Mouse (Mus musculus) c-Kit-negative CD71-positive TER-119-positive erythroid progenitor cells, embryonic 14.5 days (primary cell): ENCODE data around the gene Dhcr7.

ENCODE experiments used
- DNase-seq: peaks from one replicate; pipeline ENCODE4 v3.0.0-alpha.2; 2013; ENCODE audit warnings: low read depth, low spot score

The Dhcr7 gene

DNA sequence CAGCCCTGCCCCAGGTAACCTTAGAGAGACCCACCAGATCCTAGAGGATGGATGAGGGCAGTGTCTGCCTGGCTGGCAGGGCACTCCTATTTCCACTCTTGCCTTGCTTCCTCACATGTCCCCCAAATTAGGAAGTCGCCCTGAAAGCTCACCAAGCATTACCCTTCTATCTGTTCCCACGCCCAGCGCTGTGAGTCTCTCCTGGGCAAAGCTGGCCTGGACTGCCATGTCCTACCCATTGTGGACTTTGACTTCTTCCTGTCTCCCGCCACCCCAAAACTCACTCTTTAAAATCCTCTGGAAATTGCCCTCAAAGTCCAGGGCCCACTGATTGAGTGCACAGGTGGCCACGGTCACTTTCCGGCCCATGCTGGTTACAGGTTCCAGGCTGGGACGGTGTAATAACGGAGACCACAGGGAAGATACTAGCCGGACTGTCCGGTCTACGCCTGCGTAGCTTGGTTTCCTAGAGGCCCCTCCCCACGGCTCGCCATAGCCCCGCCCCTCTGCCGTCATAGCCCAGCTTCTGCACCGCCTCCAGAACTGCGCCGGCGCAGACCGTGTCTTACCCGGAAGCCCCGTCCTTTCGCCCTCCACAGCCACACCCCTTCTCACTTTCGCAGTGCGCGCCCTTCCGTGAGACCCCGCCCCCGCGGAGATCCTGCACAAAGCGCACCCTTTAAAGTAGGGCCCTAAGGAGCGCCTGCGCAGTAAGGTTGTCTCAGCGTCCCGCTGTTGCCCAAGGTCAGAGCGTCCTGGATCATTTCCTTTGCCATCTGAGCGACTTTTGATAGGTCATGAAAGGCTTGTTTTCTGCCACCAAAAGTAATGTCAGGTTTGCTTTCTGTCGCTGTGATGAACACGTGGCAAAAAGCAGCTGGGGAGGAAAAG lies at the start of gene Dhcr7, which contains the start of gene Nadsyn1:
Gene Dhcr7, plus strand, starts transcription at position 771 of the 891 bp plus-strand sequence.
Gene Nadsyn1, minus strand, starts transcription at position 475 of the 891 bp plus-strand sequence.
- DNase-seq: peak; percentile 93

DNA sequence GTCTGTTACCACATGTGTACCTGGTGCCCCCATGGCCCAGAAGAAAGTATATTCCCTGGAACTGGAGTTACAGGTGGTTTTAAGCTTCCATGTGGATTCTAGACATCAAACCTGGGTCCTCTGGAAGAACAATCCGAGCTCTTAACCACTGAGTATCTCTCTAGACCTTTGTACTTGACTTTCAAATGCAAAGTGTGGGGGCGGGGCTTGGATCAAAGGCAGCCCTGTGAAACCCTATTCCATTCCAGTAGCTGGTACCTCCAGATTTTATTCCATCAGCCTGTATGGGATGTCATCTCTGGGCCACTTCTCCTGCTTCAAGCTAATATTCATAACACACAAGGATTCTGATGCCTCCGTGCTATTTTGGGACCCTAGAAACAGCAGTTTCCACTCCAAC lies 46.8 kb upstream of the Dhcr7 start:
- DNase-seq: no peak

DNA sequence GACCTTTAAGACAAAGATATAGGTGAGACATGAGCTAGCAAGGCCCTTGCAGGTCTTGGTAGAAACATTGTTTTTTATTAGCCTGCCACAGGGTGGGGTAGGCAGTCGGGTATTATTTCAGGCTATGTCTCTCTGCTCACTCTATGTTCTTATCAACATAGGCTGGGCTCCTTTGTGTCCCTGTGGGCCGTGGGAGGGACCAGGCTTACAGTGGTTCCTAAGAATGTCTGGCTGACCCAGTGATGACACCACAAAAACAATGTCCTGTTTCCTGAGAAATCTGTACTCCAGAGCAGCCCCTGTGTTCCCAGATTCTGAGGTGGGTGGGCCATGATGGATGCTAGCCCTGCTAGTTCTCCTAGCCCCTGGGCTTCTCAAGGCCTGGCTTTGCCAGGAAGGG lies 45.6 kb upstream of the Dhcr7 start:
- no peak for DNase-seq

- no peak for DNase-seq
Measured at GRCm38 (mm10) chr7:143783378-143783995, 39.5 kb upstream of the Dhcr7 start.

DNA sequence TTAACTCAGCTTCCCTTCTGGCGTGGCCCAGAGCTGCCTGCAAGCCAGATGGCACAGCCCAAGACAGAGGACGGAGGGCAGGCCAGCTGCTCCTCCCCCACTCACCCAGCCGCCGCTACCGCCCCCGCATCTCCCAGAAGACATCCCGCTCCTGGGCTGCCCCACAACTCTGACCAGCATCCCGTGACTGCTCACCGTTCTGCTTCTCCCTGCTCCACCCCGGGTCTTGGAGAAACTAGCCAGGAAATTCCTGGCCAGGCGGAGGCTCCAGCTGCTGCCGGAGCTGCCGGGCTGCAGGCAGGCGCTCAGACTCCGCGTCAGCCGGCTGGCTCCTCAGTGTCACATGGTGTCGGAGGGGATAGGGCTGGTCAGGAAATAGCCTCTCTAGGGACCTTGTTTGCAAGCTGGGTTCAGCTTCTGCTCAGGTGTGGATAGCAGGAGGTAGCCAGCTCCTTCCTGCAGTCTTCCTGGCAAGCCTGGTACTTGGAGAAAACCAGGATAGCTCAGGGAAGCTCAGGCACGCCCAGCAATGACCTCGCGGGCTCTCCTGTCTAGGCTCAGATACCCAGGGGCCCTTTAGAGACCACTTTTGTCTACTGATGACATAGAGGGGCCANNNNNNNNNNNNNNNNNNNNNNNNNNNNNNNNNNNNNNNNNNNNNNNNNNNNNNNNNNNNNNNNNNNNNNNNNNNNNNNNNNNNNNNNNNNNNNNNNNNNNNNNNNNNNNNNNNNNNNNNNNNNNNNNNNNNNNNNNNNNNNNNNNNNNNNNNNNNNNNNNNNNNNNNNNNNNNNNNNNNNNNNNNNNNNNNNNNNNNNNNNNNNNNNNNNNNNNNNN lies 38.7 kb upstream of the Dhcr7 start, which contains the start of gene Mrgpre:
Gene Mrgpre, minus strand, starts transcription at position 505 of the 834 bp plus-strand sequence.
- DNase-seq: no peak

GRCm38 (mm10) chr7:143792336-143792985 lies 30.5 kb upstream of the Dhcr7 start:
- no peak for DNase-seq

DNA sequence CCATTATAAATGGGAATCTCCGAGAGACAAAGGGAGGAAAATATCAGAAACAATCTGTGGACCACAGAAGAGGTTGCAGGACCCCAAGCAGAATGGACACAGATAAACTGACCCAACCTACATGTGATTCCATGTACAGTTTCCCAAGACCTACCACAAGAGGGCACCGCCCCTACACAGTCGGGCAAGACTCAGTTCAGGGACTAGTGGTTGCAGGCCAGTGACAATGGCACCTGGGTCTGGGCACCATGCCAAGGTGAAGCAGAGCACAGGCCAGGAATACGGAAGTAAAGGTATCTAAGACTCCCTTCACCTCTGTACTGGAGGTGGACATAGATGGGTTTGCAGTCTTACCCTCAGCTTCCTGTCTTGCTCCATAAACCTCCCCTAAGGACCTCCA lies 29.8 kb upstream of the Dhcr7 start:
- no peak for DNase-seq

DNA sequence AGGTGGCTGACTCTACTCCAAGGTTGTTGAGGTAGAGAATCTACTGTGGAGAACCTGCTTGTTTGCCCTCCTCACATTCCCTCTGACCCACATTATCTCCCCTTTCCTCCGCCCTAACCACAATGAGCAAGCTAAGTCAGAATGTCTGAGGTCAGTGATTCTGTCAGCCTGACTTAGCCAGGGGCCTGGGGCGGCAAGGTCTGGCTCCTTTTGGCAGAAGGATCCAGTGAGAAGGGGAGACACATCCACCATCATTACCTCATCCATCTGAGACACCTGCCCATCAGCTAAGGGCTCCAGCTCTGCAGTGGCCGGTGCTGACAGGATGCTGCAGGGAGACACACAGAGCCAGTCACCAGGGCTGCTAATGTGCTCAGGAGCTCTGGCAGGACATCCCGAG lies 24.2 kb upstream of the Dhcr7 start:
- DNase-seq: no peak

GRCm38 (mm10) chr7:143800770-143801169 lies 22.2 kb upstream of the Dhcr7 start:
- DNase-seq: no peak

DNA sequence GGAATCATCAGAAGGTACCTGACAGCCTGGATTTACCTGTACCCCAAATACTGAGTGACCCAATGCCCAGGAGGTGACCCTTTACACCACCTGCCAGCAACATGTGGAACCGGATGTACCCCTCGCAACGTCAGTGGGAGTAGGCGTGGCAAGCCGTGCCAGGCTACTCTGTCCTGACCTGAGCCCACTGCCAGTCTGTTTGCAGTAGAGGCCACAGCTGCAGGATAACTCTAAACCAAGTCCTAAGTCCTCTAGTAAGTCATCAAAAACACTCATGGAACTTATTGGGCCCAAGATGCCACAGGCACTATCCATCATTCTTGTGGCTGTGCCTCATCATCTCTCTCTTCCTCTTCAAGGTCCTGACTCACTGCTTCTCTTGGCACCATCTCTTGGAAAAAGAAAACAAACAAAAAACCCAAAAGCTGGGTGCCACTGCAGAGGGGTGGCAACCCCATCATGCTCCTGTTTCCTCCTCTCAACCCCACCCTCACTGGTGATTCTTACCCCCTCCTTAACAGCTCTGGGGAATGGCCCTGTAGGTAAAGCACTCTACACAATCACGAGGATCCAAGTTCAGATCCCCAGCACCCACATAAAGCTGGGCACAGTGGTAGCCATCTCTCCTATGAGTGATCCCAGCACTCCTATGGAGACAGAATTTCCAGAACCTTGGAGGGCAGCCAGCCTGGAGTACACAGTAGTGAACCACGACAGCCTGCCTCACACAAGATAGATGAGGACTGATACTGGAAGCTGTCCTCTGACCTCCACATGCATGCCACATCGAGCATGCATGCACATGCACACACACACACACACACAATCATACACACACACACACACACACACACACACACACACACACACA lies 21.5 kb upstream of the Dhcr7 start:
- no peak for DNase-seq

DNA sequence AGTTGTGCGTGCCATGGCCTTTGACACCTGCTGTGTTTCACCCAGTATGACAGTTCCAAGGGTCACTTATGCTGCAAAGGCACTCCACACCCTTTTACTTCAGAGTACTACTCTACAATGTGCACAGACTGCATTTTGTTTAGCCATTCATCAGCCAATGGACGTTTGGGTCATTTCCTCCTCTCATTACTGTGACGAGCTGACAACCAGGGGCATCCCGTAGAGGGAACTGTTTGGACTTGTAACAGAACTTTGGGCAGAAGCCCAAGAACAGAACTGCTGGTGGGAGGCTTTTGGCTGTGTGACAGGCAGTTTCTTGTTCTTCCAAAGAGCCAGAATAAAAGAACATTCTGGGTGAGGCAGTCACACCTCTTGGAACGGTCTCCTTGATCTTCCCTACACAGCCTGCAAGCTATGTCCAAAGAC lies 17.7 kb upstream of the Dhcr7 start:
- DNase-seq: no peak

- no peak for DNase-seq
Measured at GRCm38 (mm10) chr7:143808909-143809308, 14.0 kb upstream of the Dhcr7 start.

DNA sequence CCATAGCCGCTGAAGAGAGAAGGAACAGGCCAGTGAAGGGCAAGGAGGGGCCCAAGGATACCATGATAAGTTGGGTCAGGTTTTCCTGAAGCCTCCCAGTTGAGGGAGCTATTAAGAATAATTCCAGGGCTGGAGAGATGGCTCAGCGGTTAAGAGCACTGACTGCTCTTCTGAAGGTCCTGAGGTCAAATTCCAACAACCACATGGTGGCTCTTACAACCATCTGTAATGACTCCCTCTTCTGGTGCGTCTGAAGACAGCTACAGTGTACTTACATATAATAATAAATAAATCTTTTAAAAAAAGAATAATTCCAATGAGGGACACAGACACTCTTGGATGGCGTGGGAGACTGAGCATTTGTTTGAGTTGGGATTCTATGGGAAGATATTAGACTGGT lies 3.7 kb upstream of the Dhcr7 start:
- DNase-seq: no peak

- DNase-seq: no peak
Measured at GRCm38 (mm10) chr7:143821241-143821640, 1.7 kb upstream of the Dhcr7 start.

- no peak for DNase-seq
Measured at GRCm38 (mm10) chr7:143823266-143823605, 291 bp downstream of the Dhcr7 start.

GRCm38 (mm10) chr7:143826985-143827384 lies 4.0 kb downstream of the Dhcr7 start:
- DNase-seq: no peak

DNA sequence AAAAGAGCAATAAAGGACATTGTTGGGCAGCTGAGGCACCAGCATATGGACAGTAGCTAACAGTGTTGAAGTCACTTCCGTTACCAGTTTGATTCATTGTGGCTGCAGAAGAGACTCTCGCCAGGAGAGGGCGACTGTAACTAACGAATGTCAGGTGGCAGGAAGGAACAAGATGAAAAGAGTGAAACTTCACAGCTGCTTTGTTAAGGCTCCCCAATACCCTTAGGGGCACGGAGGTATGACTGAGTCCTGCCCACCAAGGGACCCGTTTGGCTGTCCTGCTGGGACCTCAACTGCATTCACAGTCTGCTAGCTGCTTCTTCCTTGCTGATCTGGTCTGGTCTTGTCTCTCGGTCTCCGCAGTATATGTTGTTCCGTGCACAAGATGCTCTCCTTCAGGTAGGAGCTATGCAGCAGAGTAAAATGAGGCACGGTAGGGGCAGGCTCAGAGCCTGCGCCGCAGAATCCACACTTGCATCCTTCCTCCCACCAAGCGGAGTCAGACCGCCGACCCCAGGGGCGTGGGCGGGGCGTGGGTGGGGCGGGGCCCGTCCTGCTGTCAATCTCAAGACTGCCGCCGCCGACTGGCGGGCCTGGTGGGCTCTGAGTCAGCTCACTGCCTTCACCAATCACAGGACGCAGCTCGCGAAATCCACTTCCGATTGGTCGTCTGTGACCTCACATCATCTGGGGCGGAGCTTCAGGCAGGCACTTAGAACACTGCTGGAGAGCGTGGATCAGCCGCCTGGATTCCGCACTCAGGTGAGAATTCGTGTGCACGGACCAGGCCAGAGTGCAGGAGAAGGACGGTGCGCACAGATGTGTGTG lies 6.8 kb downstream of the Dhcr7 start:
- peak; percentile 90 for DNase-seq

DNA sequence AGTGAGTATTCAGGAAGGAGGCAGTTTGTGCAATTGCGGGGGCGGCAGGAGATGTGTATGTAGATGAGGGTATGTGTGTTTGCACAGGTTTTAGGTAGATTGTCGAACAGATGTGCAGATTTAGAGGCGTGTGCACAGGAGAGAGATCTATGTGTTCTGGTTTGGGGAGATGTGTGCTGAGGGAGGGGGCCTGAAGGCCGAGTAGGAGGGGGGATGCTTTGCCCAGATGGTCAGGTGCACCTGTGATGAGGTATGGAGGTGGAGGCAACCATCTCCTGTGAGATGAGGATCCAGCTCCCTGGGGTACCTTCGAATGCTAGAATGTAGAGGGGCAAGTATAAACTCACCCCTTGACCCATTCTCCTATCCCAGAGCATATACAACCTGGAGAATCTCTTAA lies 7.5 kb downstream of the Dhcr7 start:
- no peak for DNase-seq

DNA sequence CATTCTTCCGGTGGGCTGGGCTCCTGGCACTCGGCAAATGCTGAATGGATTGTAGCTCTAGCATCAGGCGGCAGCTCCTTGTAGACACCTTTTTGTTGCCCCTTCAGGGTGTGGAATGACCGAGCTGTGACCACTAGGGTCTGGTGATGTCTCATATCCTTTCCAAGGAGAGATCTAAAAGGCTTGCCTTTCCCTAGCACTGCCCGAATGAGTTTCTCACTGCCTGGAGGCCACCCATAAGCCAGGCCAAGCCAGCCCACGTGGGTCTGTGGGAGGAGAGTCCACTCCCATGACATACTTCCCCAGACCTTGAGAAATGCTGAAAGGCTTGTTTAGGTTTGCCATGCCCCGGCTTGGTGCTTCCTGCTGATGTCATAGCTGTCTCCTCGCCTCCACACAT lies 9.3 kb downstream of the Dhcr7 start:
- DNase-seq: no peak

DNA sequence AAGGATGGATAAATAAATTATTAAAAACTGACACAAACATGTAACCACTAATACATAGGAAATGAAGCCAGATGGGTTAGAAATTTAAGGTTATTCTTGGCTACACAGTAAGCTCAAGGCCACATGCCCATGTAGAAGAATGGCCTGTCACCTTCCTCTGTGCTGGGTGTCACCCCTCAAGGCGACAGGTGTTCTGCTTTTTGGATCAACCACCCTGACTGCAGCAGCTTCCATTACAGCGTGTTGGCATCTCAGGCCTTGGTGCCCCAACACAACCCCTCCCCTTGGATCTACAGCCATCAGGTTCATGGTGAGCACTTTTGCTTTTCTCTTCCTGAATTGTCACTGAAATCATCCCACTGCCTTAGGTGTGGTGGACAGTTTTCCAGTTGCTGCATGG lies 9.7 kb downstream of the Dhcr7 start:
- no peak for DNase-seq
